Mouse (Mus musculus): Measurements from ENCODE around the gene Gm11444.

Gene Gm11444

GRCm38 (mm10) chr11:85812201-85812966 lies 37.7 kb downstream of the Gm11444 start:
- no peak for DNase-seq

DNA sequence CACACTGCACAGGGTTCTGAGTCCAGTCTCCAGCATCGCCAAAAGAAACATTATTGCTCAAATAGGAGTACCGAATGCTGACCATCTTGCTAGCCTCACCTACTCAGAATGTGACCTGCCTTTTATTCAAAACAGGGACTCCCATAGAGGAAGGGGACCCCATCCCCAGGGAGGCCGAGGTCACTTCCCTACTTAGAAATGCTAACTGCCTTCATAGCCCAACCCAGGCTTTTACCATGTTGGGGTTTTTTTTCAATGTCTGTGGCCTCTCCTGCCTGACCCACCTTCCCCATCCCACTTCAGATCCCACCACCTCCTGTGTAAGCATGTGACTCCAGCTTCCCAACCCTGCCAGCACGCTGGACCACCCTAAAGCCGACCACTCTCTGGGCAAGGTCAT lies 38.5 kb downstream of the Gm11444 start:
- DNase-seq: peak in 1 of 2 experiments; percentile 12

DNA sequence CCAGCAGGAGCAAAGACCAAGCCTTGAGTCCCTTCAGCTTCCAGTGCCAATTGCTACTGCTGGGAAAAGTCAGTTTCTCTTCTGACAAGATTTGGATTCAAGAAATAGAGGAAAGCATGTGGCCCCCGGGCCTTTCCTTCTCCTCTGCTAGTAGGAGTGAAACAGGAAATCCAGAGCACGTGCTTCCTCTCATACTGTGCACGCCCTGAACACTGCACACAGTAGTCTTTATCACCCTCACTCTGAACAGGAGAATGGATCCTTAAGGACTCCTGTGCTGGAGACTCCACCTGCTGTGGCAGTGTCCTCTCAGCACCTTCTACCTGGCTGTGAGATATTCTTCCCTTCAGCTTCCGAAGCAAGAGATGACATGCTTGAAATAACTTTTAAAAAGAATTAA lies 38.9 kb downstream of the Gm11444 start:
- DNase-seq: no peak

GRCm38 (mm10) chr11:85807353-85807752 lies 42.8 kb downstream of the Gm11444 start:
- DNase-seq: no peak

DNA sequence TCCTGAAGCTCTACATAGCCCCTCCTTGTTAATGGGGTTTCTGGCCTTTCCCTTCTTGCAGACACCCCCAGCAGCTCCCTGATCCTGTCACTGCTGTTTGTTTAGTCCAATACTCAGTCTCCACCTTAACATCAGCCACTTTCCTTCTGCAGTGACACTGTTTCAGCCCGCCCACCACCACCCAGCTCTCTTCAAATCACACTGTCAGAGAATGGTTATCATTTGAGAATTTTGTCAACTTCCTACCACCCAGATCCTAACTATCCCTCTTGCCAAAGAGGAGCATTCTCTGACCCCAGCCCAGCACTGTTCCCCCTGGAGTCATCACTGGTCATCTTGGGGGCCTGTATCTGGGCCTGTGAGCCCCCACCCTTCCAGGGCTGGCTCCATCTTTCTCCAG lies 44.4 kb downstream of the Gm11444 start:
- no peak for DNase-seq

- no peak for DNase-seq
These were observed 46.1 kb downstream of the Gm11444 start for GRCm38 (mm10) chr11:85804048-85804447.

- DNase-seq: no peak
These were observed 49.8 kb downstream of the Gm11444 start for GRCm38 (mm10) chr11:85800380-85800779.

GRCm38 (mm10) chr11:85799856-85800255 lies 50.3 kb downstream of the Gm11444 start:
- no peak for DNase-seq

GRCm38 (mm10) chr11:85799456-85799855 lies 50.7 kb downstream of the Gm11444 start:
- no peak for DNase-seq
